Mouse (Mus musculus) cerebellum, postnatal 10 days (tissue): ENCODE data around the gene Tnp2.
A peak's percentile ranks its signal among the peaks of the same experiment; 100 is the strongest.

Experiments
- DNase-seq, 2 experiments: peaks; one replicate each; pipeline ENCODE4 v3.0.0; 2021; ENCODE audit warnings: mixed read lengths in 2 of 2

The Tnp2 gene

DNA sequence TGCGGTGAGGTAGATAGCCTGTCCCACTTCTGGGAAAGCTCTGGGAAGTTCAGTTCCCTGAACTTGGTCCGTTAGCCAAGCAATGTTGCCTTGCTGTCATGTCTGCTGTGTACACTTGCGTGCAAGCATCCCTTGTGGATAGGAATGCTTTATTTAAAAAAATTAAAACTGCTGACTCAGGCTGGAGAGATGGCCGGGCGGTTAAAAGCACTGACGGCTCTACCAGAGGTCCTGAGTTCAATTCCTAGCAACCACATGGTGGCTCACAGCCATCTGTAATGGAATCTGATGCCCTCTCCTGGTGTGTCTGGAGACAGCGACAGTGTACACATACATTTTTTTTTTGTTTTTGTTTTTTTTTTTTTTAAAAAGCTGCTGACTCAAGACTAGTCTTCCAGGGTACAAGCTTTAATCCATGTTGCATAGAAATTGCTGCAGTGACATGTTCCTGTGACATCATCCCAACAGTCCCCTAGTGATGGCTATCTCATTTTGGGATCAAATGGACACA lies 857 bp downstream of the Tnp2 start:
- DNase-seq = no peak

DNA sequence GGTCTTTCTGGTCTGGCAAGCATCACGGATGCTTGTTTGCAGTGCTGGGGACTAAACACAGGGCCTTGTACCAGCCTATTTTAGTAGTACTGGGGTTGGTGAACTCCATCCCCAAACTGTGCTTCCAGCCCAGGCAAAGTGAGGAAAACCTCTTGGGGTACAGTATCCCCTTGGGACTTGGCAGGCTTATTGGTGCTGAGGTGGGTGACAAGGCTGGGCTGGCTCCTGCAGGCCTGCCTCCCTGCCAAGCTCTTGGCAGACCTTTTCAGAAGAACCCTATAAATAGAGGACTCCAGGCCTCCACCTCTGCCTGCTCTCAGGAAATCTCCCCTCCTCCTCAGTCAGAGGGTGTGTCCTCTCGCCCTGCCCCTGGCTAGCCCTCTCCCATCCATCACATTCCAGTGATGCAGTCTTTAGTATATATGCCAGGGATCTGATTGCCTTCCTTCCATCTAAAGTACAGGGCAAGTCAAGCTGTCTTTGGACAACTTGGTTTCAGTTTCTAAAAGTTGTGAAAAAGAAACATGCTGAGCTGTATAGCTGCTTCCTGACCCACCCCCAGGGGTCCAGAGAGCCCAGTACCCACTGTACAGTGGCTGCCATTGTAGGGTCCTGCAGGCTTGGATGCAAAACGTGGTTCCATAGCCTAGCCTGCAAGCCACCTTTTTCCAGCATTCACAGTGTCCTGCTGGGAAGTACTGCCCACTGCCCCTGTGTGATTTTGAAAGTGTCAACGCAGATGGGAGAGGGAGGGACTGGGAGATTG lies 1.5 kb downstream of the Tnp2 start:
- DNase-seq = peak in 1 of 2 experiments; percentile 26

DNA sequence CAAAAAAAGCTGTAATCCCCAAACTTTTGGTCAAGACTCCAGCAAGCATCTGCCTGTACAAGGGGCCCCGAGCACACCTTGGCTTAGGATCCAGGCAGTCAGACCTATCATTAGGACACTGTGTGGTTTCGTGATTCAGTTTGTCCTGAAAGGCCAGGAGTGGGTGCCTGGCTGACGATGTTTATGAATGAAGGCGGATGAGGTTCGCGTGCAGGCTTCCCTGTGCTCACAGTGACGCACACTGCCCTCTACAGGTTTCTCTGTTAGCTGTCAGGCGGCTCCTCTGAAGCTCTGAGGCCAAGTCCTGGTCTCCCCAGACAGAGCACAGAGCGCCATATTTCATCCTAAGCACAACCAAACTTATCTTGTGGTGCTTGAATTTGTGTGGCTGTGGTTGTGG lies 2.2 kb downstream of the Tnp2 start:
- DNase-seq = peak; percentile 92 to 93

DNA sequence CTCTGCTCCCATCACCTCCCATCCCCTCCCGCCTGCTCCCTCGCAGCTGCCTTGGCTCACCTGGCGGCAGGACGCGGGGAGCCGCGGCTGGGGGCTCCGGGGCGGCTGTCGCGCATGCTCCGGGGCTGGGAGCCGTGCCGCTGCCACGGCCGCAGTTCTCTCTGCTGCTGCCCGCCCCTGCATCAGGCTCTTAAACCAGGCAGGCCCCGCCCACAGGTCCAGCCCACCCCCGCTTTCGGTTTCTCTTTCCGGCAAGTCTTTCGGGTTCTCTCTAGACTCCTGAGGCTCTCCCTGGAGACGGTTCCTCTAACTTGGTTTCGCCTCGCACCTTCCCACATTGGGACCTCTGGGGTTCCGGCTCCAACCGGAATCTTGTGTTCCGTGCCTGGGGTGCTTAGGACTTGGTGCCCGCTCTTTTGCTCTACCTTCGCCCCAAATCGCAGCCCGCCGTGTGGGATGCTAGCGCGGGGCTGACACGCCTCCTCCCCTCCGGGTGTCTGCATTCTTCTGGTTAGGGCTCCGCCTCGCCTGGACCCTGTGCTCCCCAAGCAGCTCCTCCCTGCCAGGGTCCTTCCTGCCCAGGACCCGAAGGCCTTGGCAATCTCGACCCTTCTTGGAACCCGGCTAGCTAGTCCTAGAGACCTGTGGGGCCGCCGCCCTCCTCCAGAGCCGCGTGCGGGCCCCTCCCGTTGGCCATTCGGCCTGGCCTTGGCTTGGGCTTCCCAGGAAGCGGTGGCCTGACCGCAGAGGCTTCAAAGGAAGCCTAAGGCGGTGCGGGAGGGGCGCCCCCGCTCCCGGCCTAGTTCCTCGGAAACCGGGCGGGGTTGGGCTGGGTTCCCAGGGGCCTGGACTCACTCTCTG lies 2.9 kb downstream of the Tnp2 start, which contains the start of gene Socs1:
Gene Socs1, minus strand, starts transcription at position 166 of the 861 bp plus-strand sequence.
- peak; percentile 84 to 90 for DNase-seq

DNA sequence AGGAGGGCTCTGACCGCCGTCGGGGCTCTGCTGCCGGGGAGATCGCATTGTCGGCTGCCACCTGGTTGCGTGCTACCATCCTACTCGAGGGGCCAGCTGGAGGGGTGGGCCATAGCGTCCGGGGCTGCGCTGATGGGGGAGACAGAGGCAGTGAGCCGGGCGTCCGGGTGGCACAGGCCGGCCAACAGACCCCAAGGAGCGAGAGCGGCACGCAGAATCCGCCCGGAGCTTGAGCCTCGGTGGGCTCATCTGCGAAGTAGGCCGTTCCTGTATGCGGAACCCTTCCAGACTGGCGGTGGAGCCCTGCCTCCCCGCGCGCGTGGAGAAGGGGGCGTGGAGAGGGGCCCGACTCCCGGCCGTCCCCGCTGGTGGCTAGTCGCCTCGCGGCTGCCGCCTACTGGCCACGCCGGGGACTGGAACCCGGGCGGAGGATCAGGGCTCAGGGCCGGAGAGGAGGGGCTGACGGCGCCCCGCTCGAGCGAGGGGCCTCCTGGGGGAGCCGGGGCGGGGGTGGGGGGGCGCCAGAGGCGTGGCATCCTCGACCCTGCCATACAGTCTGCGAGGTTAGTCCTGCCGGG lies 3.6 kb downstream of the Tnp2 start:
- DNase-seq = peak; percentile 96 to 98

DNA sequence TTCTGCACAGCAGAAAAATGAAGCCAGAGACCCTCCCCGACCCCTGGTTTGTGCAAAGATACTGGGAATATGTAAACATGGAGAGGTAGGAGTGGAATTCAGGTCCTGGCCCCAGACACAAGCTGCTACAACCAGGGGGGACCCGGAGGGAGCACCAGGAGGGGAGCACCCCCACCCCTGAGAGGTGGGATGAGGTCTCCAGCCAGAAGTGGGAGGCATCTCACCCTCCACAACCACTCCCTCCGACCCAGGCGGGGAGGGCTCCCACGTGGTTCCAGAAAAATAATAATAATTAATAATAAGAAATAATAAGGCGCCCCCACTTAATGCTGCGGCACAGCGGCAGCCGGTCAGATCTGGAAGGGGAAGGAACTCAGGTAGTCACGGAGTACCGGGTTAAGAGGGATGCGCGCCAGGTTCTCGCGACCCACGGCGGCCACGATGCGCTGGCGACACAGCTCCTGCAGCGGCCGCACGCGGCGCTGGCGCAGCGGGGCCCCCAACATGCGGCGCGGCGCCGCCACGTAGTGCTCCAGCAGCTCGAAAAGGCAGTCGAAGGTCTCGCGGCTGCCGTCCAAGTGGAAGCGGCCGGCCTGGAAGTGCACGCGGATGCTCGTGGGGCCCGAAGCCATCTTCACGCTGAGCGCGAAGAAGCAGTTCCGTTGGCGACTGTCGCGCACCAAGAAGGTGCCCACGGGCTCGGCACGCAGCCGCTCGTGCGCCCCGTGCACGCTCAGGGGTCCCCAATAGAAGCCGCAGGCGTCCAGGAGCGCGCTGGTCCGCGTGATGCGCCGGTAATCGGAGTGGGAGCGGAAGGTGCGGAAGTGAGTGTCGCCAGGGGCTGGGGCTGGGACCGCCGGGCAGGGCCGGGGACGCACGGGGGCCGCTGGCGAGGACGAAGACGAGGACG lies 4.3 kb downstream of the Tnp2 start:
- DNase-seq = peak; percentile 68 to 70

DNA sequence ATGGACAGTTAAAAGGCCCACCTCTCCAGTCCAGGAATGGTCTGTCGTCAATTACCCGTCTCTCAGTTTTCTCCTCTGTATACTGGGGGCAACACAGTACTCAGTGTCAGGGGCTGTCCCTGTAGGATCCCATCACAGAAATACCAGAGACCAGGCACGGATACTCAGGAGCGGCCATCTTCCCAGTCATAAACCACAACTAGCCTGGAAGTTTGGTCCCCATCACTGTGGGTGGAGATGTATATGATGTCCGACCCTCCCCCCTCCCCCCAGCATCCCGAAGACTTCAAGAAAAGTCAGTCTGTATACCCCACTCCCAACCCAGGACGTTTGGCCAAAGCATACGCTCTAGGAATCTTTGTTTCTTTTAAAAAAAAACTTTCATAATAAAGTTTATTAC lies 5.0 kb downstream of the Tnp2 start:
- no peak for DNase-seq

DNA sequence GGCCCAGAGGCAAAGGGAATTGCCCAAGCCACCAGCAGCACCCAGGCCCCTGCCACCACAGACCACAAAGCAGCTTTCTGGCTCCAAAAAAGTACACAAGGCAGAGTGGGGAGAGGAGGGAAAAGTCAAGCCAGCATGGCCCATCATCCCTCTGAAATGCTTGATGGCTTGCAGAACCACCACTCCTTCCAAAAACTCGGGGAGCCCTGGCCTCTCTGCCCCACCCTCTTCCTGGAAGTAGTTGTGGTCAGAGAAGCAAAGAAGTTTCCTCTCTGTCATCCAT lies 5.4 kb downstream of the Tnp2 start:
- DNase-seq = no peak

DNA sequence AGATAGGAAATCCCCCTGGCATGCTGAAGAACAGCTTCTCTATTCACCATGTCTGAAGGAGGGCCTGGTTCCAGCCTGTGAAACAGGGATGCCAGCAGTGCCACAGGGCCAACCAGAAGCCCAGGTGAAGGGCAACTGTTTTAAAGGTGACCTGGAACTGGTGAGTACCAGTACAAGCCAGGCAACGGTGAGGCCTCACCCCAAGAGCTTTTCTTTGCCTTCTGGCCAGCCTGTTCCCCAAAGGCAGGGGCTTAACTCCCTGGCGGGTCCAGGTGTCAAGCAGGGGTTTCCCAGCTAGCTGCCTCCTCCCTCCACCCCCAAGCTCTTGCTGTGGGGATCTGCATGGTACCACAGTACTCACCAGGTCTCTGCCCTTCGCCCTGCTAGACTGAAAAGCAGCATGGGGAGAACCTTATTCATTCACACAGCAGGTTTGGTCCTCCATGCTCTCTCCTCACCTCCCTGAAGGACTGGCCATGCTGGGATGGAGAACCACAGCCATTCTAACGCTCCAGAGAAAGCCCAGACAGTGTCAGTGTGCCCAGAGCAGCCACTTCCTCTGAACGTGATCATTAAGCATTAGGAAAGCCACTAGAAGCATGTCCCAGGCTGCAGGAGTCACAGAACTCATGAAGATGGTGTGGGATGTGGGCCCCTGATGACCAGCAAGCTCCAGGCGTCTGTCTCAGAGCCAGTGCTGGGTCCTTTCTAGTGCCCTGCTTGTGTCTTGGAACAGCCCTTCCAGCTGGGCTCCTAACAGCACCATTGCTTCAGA lies 5.9 kb downstream of the Tnp2 start:
- DNase-seq = no peak

DNA sequence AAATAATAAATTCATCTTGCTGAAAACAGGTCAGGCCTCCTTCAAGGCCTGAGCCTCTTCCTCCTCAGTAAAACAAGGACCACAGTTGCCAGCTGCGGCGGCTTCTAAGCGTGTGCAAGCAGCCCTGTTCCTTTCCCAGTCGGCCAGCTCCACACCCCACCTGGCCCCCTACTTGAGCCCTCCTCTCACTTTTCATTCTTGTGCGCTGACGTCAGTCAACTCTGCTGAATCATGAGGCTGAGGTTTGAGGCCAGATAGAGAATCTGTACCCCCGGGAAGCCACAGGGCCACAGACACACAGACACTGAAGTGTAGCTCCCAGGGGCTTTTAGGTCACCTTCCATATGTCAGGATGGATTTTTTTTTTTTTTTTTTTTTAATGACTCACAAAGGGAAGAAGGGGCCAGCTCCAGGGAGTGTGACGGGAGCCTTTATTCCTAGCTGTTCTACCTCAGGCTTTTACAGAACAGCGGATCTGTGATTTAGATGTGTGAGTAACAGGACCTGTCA lies 6.5 kb downstream of the Tnp2 start:
- no peak for DNase-seq

DNA sequence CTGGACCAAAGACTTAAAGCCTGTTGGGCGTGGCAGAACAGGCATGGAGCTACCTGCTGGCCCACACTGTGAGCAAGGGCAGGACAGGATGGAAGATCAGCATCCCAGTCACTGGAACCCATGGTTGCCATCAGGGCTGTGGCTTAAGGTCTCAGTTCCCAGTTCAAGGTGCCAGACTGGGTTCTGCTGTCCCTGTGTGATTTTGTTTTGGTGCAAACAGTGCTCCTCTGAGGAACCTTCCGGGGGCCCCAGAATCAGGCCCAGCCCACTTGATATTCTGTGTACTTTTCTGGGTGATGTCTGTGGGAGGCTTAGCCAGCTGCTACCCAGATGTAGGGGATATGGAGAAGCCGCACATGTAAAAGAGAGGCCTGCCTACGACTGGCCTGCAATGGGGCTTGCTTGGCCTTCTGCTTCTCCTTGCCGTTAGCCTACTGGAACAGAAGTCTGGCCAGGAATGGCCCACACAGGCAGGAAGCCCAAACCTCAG lies 7.8 kb downstream of the Tnp2 start:
- DNase-seq = no peak

DNA sequence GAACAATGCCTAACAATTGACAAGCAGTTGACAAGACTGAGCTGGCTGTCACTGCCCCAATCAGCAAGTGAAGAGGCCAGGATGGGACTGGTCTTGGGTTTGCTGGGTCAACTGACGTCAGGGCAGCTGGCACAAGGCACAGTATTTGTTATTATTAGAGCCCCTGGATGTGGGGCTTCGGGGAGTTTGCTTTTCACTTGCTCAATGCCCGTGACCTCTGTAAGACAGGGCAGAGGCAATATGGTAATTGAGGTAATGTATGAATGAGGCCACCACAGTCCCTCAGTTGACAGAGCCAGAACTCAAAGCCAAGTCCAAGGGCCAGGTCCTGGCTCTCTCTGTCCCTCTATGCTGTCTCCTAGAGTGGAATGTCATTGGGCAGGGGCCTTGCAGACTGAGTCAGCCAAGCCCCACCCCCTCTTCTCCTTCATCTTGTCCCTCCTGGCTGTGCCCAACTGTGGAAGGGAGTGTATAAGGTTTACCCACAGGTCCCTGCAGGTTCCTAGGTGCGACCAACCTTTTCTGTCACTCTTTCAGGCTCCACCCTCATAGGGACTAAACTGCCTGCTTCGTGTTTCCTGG lies 10.8 kb downstream of the Tnp2 start:
- DNase-seq = no peak

DNA sequence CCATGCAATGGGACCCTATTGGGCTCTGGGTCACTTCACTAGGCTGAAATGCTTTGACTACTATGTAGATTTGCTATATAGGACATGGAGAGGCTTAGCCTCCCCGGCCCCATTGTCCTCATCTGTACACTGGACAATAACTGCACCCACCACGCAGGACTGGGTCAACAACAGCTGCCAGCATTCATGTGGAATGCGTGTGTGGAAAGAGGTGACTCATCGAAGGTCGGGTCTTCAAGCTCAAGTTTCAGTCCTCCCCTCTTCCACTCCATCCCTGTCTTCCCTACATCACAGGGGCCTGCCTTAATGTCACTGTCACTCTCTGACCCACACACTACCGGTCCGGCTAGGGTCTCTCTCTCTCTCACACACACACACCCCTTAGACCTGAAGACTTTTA lies 12.1 kb downstream of the Tnp2 start:
- DNase-seq = no peak

DNA sequence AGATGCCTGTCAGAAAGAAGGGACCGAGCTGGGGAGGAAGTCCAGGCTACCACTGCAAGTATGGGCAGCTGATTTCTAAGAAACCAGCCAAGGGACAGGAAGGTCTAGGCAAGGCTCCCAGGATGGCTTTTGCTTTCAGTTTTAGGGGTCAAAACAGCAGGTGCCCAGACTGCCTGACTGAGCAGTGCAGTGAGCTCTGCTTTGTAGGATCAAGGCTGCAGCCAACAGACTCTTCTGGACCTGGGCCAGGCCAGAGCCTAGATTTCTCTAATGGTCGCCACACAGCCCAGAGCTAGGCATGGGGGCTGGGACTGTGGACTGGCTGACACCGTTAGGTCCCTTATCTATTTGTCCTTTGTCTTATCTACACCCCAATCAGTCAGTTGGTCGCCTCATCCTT lies 13.7 kb downstream of the Tnp2 start:
- peak; percentile 39 to 44 for DNase-seq

DNA sequence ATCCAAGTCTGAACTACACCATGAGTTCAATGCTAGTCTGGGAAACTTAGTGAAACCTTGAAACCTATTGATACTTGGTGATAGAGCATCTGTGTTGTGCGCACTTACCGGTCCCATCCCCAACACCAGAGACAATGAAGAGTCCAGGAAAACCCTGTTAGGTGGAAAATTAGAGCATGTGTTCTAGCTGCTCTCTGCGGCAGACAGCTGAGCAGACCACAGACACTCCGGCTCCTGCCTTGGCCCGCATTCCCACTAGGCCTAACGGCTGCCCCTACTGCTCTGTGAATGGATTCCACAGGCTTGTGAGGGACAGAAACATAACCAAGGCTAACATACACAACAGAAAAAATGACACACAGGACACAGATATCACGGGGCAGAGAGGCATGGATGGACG lies 14.9 kb downstream of the Tnp2 start:
- DNase-seq = no peak

DNA sequence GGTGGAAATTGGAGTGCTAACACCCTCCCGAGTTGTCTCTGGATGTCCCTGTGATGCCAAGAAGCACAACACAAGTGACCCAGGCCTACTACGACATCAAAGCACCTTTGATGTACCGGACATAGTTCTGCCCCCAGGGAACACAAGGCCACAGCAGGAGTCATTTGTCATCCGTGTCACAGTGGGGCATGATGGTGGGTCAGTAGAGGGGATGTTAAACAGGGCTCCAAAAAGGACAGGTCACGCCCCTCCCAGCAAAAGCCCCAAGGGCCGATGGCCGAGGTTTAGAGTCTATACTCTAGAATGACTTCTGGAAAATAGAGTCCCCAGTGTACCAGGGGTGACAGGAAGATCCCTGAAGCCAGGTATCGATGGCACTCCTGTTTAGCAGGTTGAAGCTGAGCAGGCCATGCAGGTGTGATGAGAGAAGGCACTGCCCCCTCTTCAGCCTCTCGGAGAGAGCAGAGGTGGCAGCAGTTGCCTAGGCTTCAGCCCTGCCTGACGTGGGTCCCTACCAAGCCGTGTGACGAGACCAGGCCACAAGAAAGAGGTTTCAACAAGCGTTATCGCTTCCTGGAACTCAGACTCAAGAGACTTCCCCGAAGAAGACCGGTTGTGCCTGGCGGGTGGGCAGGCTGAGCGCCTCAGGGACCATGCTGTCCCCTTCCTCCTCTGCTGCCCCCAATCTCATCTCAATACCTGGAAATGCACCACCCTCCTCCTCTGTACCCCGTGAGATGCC lies 16.5 kb downstream of the Tnp2 start:
- DNase-seq = no peak

DNA sequence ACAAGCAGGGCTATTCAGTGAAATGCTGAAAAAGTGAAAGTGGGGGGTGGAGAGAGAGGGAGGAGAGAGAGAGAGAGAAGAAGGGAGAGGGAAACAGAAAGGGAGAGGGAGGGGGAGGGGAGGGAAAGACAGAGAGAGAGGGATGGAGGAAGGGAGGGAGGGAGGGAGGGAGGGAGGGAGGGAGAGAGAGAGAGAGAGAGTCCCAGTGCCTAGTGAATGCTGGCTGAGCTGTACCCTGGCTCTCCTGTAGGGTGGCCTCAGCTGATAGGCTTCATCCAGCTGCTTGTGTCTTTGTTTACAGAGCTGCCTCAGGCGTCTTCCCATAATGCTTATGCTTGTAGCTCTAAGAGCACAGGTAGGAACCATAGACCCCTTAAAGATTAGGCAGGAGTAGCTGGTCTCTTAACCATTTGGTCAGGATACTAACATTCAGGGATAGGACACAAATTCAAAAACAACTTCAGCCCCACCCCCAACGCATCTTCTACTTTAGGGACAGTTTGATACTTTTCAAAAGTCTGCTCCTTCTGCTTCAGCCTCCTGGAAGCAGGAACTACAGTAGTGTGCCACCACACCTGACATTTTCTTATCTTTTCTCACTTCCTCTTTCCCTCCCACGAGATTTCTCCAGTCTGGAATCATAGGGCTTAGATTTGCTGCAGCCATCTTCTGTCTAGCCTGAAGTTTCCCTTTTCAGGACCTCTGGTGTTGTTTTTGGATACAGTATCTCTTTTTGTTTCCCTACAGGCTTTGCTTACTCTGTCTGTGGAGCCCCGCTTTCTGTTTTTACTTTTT lies 17.7 kb downstream of the Tnp2 start:
- no peak for DNase-seq

DNA sequence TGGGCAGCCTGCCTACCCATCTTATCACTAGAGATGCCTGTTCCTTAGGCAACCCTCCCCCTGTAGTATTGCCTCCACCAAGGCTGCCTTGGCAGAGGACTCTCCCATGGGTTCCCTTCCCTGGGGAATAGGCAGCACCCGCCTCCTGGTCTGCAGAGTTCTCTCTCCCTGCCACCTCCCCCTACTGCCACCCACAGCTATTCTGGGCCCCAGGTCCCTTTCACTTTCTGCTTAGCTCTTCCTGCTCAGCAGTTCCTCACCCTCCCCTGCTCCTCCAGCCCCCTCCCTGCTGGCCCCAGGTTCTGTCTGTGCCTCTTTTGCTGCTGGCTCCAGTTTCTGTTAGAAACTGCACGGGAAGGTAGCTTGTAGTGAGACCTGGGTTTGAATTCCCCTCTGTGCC lies 18.8 kb downstream of the Tnp2 start:
- no peak for DNase-seq

DNA sequence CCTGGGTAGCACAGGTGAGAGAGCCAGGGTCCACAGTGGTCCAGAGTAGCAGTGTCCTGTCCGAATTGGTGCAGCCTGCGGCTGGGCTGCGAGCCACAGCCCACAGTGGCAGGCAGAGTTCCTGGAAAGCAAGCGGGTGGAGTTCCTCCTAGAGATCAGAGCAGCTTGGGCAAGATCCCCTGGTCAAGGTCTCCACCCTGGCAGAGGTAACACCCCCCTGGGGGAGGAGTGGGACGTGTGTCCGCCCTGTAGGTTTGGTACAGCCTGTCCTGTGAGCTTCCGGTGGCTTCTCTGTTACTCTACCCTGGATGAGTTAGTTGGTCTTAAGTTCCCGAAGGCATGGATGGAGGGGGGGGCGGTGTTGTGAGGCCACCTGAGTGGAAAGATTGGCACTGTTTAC lies 19.6 kb downstream of the Tnp2 start:
- no peak for DNase-seq
